Mouse (Mus musculus): ENCODE results near the gene Il23a.
"Not testable (repeated sequence)": the region's sequence is repeated elsewhere in the genome, so short reads cannot be mapped to it uniquely, and the experiment has no call there.

- TF ChIP-seq CTCF (conservative IDR thresholded peaks at IDR 0.05; ENCODE audit: low read length); NANOG (IDR thresholded peaks at IDR 0.05; ENCODE audit: borderline replicate concordance, low read length); POU5F1 (IDR thresholded peaks at IDR 0.05; ENCODE audit: borderline replicate concordance, low read length): not testable (repeated sequence)
Observed at GRCm38 (mm10) chr10:128332358-128333249, 34.1 kb upstream of the Il23a start.

All from E14TG2a.4 (cell line).